Mouse (Mus musculus) liver, embryonic 13.5 days (tissue): ENCODE measurements around the gene Cdr2l. TPM values are rescaled to one million over a fixed set of nuclear protein-coding genes. Genes with fewer than 3 reads are reported as not detected.
A peak's percentile ranks its signal among the peaks of the same experiment; 100 is the strongest.

Source experiments
- ATAC-seq: fragments of 200-750 bp; cut with Nextera tagmentation; 2 replicates; pipeline ENCODE4 v1.8.0; 2017; ENCODE audit warnings: low read depth, mild to moderate bottlenecking, moderate number of reproducible peaks, moderate library complexity
- DNase-seq: peaks from one replicate; pipeline ENCODE4 v3.0.0; 2022
- H3K27ac ChIP-seq: fragments of 300-500 bp; sonication (generic); 2 replicates; pipeline ENCODE4 v1.5.1; 2015; ENCODE audit warnings: moderate library complexity, mild to moderate bottlenecking, inconsistent platforms
- H3K27me3 ChIP-seq: fragments of 300-500 bp; sonication (generic); 2 replicates; pipeline ENCODE4 v1.6.1; 2015; ENCODE audit warnings: mild to moderate bottlenecking, inconsistent platforms
- H3K36me3 ChIP-seq: fragments of 300-500 bp; sonication (generic); 2 replicates; pipeline ENCODE4 v1.6.1; 2015; ENCODE audit warnings: mild to moderate bottlenecking, inconsistent platforms
- H3K4me1 ChIP-seq: fragments of 300-500 bp; sonication (generic); replicated peaks from 2 replicates; pipeline ENCODE4 v1.6.1; 2015; ENCODE audit warnings: inconsistent platforms
- H3K4me2 ChIP-seq: fragments of 300-500 bp; sonication (generic); 2 replicates; pipeline ENCODE4 v1.6.1; 2015; ENCODE audit warnings: inconsistent platforms, mild to moderate bottlenecking, moderate library complexity
- H3K4me3 ChIP-seq: fragments of 300-500 bp; sonication (generic); replicated peaks from 2 replicates; pipeline ENCODE4 v1.5.1; 2015; ENCODE audit warnings: mild to moderate bottlenecking, inconsistent platforms
- H3K9ac ChIP-seq: fragments of 300-500 bp; sonication (generic); 2 replicates; pipeline ENCODE4 v1.6.1; 2015; ENCODE audit warnings: mild to moderate bottlenecking, inconsistent platforms
- H3K9me3 ChIP-seq: fragments of 300-500 bp; sonication (generic); replicated peaks from 2 replicates; pipeline ENCODE4 v1.6.1; 2016; ENCODE audit warnings: inconsistent platforms
- WGBS: fragments of 180-500 bp; shearing (Covaris S2); methylation state at CpG from one replicate; pipeline ENCODE4 v1.1.7; 2015; ENCODE audit not compliant: insufficient replicate concordance; 5-methylcytosine and 5-hydroxymethylcytosine counted together
- polyA plus RNA-seq: library from polyadenylated mRNA; unstranded; fragments of >200 nt; fragmentation: Nextera tagmentation; extraction: Ambion mirVana; gene quantifications from 2 replicates; pipeline ENCODE4 v1.2.1, GENCODE M21; 2015

The Cdr2l gene
- polyA plus RNA-seq, 1 experiment from 2014 or later: 1.5 TPM

DNA sequence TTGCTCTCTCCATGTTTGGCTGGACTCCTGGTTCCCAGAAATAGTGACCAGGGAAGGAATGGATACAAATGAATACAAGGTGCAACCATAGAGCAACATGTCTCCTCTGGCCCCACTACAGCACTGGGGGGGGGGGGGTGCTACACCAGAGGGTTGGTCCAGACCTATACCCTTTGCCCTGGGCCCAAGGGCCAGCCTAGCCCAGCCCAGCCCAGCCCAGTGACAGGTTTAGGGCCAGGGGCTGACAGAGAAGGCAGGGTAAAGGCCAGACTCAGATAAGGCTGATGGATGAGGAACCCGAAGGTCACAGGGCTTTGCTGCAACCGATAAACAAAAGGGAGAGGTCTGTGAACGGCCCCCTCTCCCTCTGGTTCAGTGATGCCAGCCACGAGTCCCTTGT lies 31.7 kb upstream of the Cdr2l start:
- ATAC-seq: no peak
- 27% methylated on average over 4 of the region's 4 CpGs for WGBS
- peaks cover 64% of the 10 kb centered on the region for H3K27me3 ChIP-seq

DNA sequence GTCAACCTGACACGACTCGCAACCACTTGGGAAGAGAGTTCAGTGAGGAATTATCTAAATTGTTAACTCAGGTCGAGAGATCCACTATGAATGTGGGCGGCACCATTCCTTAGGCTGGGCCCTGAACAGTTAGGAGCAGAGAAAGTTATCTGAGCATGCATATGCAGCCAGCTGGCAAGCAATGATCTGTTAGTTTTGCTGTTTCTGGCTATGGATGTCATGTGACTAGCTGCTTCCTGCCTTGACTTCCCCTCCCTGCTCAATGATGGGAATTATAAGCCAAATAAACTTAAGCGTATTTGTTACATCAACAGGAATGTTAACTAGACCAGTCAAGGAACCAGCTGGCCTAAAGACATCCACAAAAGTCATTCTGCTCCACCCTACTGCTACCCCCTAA lies 28.3 kb upstream of the Cdr2l start:
- Histone ChIP-seq H3K36me3 (no peaks in the 10 kb centered on the region), H3K27me3 (peaks cover 51% of the 10 kb centered on the region), H3K27ac (no peak overlapping the region), H3K9ac (no peak overlapping the region), H3K9me3 (no peaks in the 10 kb centered on the region), H3K4me1 (peaks cover 9% of the 10 kb centered on the region), H3K4me2 (no peak overlapping the region), H3K4me3 (no peak overlapping the region)
- 74% methylated on average over 5 of the region's 5 CpGs for WGBS
- DNase-seq (no peak), ATAC-seq (no peak)

More for the DNA sequence above, 31.7 kb upstream of the Cdr2l start:
- Histone ChIP-seq H3K27ac (no peak overlapping the region), H3K9me3 (no peaks in the 10 kb centered on the region), H3K4me3 (no peak overlapping the region), H3K4me2 (no peak overlapping the region), H3K4me1 (peaks cover 12% of the 10 kb centered on the region), H3K9ac (no peak overlapping the region), H3K36me3 (no peaks in the 10 kb centered on the region)
- DNase-seq: no peak

DNA sequence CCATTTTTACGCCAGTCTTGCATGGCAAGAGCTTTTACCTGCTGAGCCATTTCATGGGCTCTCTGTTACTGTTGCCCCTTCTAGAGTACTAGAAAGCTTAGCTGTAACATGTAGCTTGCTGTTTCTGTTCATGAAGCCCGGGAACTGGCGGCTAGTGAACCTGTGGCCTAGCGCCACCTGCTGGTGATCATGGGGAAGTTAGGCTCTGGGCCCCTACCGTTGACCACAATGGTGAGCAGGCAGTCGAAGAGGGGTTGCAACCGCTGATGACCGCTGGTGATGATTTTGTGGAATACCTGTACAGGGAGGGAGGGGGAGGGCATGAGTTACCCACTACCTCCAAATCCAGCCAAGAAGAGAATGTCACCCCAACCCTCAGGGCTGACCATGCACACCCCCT lies 27.5 kb upstream of the Cdr2l start:
- peaks cover 46% of the 10 kb centered on the region for H3K27me3 ChIP-seq
- H3K4me1 ChIP-seq: peaks cover 1% of the 10 kb centered on the region
- peak; percentile 38 for DNase-seq
- no peak for ATAC-seq
- no peak overlapping the region for H3K9ac ChIP-seq
- no peak overlapping the region for H3K4me3 ChIP-seq
- H3K9me3 ChIP-seq: no peaks in the 10 kb centered on the region
- no peak overlapping the region for H3K27ac ChIP-seq
- H3K4me2 ChIP-seq: no peak overlapping the region
- no peaks in the 10 kb centered on the region for H3K36me3 ChIP-seq
- WGBS: 7% methylated on average over 8 of the region's 8 CpGs

DNA sequence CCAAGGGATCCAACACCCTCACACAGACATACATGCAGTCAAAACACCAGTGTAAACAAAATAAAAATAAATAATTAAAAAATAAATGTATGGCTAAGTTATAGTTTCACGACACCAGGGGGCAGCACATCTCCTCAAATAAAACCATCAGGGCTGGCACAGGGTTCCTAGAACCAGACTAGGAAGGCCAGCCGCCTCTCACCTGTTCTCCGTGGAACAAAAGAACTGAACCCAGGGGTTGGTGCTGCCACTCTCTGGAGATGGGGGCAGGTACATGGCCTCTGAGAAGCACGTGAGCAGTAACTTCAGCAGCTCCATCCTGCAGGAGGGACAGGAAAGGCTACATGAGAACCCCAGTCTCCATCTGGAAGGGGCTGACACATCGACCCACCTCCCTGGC lies 23.2 kb upstream of the Cdr2l start:
- Histone ChIP-seq H3K4me1 (no peaks in the 10 kb centered on the region), H3K9me3 (no peaks in the 10 kb centered on the region), H3K9ac (no peak overlapping the region), H3K27ac (no peak overlapping the region), H3K36me3 (no peaks in the 10 kb centered on the region), H3K4me3 (no peak overlapping the region), H3K4me2 (no peak overlapping the region), H3K27me3 (peaks cover 25% of the 10 kb centered on the region; the same call in 1 of the 2 replicates)
- 13% methylated on average over 5 of the region's 5 CpGs for WGBS
- ATAC-seq (no peak), DNase-seq (peak; percentile 21)

DNA sequence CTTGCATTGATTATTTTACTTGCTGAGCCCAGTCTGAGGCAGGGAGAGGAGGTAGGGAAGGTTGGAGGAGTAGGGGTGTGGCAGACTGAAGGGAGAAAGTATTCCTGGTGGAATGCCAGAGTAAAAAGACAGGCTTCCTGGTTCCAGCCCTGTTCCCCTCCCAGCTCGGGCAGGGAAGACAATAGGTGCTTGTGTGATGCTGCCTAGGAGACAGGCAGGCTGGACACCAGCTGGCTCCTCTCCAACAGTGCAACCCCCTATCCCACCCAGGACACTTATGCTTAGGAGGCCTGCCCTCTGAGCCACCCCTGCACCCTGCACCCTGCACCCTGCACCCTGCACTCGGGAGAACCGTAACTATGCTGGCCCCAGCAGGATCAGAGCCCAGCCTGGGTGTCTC lies 22.4 kb upstream of the Cdr2l start:
- WGBS: 39% methylated on average over 3 of the region's 3 CpGs
- Histone ChIP-seq H3K4me2 (no peak overlapping the region), H3K9me3 (no peaks in the 10 kb centered on the region), H3K27ac (no peak overlapping the region), H3K36me3 (no peaks in the 10 kb centered on the region), H3K4me3 (no peak overlapping the region), H3K27me3 (peaks cover 26% of the 10 kb centered on the region), H3K4me1 (no peaks in the 10 kb centered on the region), H3K9ac (no peak overlapping the region)
- ATAC-seq (no peak), DNase-seq (no peak)

DNA sequence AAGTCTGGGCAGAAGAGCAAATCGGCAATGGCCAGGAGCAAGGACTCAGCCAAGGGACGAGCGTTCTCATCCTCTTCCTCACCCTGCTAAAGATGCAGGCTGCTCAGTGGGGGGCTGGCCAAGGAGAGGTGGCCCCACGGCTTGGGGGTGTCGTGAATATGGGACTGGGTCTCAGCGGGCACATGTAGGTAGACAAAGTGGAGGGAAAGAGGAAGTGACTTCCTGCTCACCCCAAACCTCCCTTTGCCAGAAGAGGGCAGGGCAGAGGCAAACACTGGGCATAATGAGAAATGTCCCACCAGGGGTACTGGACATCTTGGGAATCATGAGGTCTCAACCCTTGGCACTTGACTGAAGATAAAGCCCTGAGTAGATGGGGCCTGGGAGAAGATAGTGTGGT lies 22.0 kb upstream of the Cdr2l start:
- Histone ChIP-seq H3K9me3 (no peaks in the 10 kb centered on the region), H3K4me3 (no peak overlapping the region), H3K27ac (no peak overlapping the region), H3K36me3 (no peaks in the 10 kb centered on the region), H3K27me3 (peaks cover 29% of the 10 kb centered on the region), H3K9ac (no peak overlapping the region), H3K4me1 (no peaks in the 10 kb centered on the region), H3K4me2 (no peak overlapping the region)
- no peak for ATAC-seq
- WGBS: 50% methylated on average over 6 of the region's 6 CpGs
- no peak for DNase-seq

DNA sequence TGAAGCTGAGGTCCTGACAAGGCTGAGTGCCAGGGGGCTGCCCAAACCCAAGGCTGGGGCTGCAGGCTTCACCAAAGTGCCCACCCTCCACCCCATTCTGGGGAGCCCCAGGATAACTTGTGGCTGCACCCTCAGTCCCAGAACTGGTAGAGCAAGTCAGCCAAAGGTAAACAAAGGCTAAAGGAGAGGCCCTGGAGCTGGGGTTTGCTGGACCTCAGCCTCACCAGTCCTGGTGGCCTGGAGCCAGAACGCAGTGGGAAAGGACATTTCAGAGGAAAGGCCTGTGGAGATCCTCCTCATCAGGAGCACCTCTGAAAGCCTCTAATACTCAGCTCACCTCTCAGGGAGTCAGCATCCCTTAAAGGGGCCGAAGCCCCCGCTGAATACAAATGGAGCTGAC lies 17.6 kb upstream of the Cdr2l start:
- Histone ChIP-seq H3K36me3 (no peaks in the 10 kb centered on the region), H3K9ac (no peak overlapping the region), H3K27me3 (peaks cover 50% of the 10 kb centered on the region), H3K4me1 (peaks cover 17% of the 10 kb centered on the region), H3K4me2 (no peak overlapping the region), H3K9me3 (no peaks in the 10 kb centered on the region), H3K27ac (no peak overlapping the region), H3K4me3 (no peak overlapping the region)
- ATAC-seq (no peak), DNase-seq (no peak)
- 65% methylated on average over 3 of the region's 3 CpGs for WGBS

DNA sequence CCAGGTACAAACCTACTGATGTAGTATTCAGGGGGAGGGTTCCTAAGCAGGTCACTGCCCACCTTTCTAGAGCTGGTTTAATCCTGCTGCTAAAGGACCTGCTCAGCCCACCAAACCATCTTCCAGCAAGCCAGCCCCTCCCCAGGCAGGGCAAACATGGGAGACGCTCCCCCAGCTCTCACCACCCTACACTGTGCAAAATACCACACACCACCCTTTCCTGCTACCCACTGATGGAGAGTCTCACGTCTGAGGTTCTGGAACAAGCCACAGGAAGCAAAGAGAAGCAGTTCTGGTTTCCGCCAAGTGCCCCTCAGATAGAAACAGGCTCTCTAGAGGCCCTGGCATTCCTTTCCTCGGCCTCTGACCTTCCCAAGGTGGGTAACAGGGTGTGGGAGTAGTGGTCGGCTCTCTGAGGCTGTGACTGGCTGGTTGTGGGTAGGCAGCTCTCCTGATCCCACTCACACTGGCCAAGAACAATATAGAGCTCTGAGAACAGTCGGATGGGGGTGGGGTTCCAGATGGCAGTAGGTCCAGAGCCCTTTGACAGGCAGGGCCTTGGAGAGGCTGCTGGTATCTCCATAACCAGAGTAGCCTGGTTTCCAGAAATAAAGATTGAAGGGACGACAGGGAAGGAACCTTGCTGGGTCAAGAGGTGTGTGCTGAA lies 15.5 kb upstream of the Cdr2l start:
- Histone ChIP-seq H3K4me1 (peaks cover 17% of the 10 kb centered on the region), H3K4me3 (no peak overlapping the region), H3K9me3 (no peaks in the 10 kb centered on the region), H3K4me2 (no peak overlapping the region), H3K36me3 (no peaks in the 10 kb centered on the region), H3K27ac (no peak overlapping the region), H3K27me3 (peaks cover 70% of the 10 kb centered on the region), H3K9ac (no peak overlapping the region)
- WGBS: 18% methylated on average over 7 of the region's 7 CpGs
- ATAC-seq (no peak), DNase-seq (no peak)

DNA sequence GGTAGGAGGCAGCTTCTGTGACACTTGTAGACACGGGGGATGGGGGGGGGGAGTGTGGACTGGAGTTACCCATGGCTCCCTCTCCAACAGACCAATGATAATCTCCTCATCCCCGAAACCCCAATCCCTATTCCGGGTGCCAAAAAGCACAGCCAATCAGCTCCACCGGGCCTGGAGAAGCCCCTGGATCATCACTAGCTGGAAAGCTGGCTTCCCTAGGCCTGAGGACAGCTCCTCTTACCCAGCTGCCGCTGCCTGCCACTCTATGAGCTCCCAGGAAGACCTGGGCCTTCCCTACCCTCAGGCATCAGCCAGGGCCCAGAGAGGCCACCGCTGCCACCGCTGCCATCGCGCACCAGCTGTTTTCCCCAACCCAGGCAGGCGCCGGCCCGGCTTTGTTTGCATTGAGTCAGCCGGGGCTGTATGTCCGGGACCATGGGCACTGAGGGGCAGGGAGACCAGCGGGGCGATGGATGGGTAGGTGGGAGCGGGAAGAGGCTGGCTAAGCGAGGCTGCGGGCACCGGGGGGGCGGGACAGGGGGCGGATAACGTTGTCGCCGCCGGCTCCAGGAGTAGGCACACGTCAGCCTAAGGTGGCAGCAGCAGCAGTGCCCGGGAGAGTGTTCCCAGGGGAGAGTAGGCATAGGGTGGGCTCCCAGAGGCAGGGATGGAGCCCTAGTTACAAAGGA lies 14.9 kb upstream of the Cdr2l start:
- Histone ChIP-seq H3K27ac (no peak overlapping the region), H3K27me3 (peaks cover 77% of the 10 kb centered on the region), H3K36me3 (no peaks in the 10 kb centered on the region), H3K4me3 (peak overlapping the region; percentile 51), H3K4me2 (peak overlapping the region; percentile 70), H3K9ac (peak overlapping the region; percentile 39), H3K4me1 (peaks cover 17% of the 10 kb centered on the region), H3K9me3 (no peaks in the 10 kb centered on the region)
- DNase-seq (no peak), ATAC-seq (peak; percentile 32; the same call in 1 of the 2 replicates)
- WGBS: 7% methylated on average over 28 of the region's 28 CpGs

DNA sequence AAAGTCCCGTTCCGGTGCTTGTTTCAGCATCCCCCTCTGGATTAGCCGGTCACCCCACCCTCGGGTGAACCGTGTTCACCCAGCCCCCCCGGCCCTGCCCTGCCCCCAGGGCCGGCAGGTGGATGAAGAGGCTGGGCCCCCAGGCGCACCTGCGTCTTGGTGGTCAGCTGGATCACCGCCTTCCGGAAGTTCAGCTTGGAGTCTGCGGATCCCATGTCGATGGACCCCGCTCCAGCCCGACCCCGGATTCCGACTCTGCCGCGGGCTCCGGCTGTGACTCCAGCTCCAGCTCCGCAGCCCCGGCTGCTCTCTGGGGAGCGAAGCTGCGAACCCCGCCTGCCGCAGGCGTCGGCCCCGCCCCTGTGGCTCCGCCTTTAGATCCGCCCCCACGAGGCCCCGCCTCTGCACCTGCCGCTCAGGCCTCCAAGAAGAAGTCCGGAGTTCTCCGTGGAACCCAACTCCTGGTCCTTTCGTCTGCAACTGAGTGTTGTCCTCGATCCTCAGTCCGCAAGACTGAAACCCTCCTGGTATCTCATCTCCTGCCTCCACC lies 14.2 kb upstream of the Cdr2l start, which contains the start of gene Hid1:
TSS of gene Hid1 (minus strand) at position 362 of the 550 bp plus-strand sequence.
- Histone ChIP-seq H3K9ac (peak within 1 kb of the TSS; percentile 39), H3K36me3 (no peaks in the 10 kb centered on the region), H3K27ac (no peak within 1 kb of the TSS), H3K4me1 (peaks cover 17% of the 10 kb centered on the region), H3K4me3 (peak within 1 kb of the TSS; percentile 51), H3K27me3 (peaks cover 80% of the 10 kb centered on the region), H3K4me2 (peak within 1 kb of the TSS; percentile 70), H3K9me3 (no peaks in the 10 kb centered on the region)
- ATAC-seq (peak; percentile 63; the same call in 1 of the 2 replicates), DNase-seq (peak; percentile 68)
- 1% methylated on average over 39 of the region's 39 CpGs for WGBS

DNA sequence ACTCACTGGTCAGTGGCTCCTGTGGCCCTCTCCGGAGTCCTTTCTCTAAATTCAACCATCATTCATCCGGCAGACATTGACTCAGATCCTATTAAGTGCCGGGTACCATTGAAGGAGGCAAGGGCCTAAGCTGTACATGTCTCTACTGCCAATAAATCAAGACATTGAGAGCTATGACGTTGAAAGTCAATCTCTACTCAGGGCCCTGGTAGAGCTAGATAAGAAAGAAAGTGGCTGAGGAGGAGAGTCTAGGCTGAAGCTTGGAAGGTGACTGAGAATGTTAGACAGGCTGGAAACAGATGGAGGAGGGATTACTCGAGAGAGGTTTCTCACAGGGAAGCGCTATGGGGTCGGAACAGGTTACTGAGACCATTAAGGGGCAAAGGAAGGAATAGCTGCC lies 11.3 kb upstream of the Cdr2l start:
- Histone ChIP-seq H3K4me3 (no peak overlapping the region), H3K9me3 (no peaks in the 10 kb centered on the region), H3K27me3 (peaks cover 97% of the 10 kb centered on the region), H3K27ac (no peak overlapping the region), H3K4me2 (no peak overlapping the region), H3K9ac (no peak overlapping the region), H3K4me1 (peaks cover 21% of the 10 kb centered on the region), H3K36me3 (no peaks in the 10 kb centered on the region)
- DNase-seq (no peak), ATAC-seq (no peak)
- 39% methylated on average over 7 of the region's 7 CpGs for WGBS
